Mouse (Mus musculus): Measurements from ENCODE around the gene Cd300lf.

- no peak for TF ChIP-seq CTCF (IDR thresholded peaks at IDR 0.05; ENCODE audit: borderline replicate concordance, insufficient read depth, low read depth, low read length)
- no peak for TF ChIP-seq POLR2A (IDR thresholded peaks at IDR 0.05; ENCODE audit: borderline replicate concordance, insufficient read depth, low read length)
These were observed 42.8 kb upstream of the Cd300lf start for GRCm38 (mm10) chr11:115176399-115177190.

Measured in cerebellum, adult 2 months (tissue).